Mouse (Mus musculus) limb, embryonic 14.5 days (tissue): ENCODE measurements at regions not wholly inside any gene's neighbourhood (a gene's known extent, or its start where the extent isn't known, plus 50 kb on each side); places are given as distances from the start of the nearest gene placed in this dataset.

Experiments
- ATAC-seq: fragments of 200-750 bp; cut with Nextera tagmentation; 2 replicates; pipeline ENCODE4 v1.8.0; 2017; ENCODE audit warnings: low read depth, moderate number of reproducible peaks, moderate TSS enrichment; ENCODE audit not compliant: low FRiP score
- DNase-seq: peaks from one replicate; pipeline ENCODE4 v3.0.0-alpha.2; 2015; ENCODE audit warnings: low spot score
- H3K27ac ChIP-seq: fragments of 300-500 bp; sonication (generic); replicated peaks from 2 replicates; pipeline ENCODE4 v1.5.1; 2014; ENCODE audit warnings: low read depth, mild to moderate bottlenecking, low read length, moderate library complexity, mixed read lengths
- H3K27me3 ChIP-seq: fragments of 300-500 bp; sonication (generic); 2 replicates; pipeline ENCODE4 v1.6.1; 2014; ENCODE audit warnings: low read length, mixed read lengths; ENCODE audit not compliant: control insufficient read depth, insufficient read depth
- H3K36me3 ChIP-seq: fragments of 300-500 bp; sonication (generic); 2 replicates; pipeline ENCODE4 v1.6.1; 2014; ENCODE audit warnings: mild to moderate bottlenecking, low read length, moderate library complexity, mixed read lengths; ENCODE audit not compliant: control insufficient read depth, insufficient read depth
- H3K4me1 ChIP-seq: fragments of 300-500 bp; sonication (generic); 2 replicates; pipeline ENCODE4 v1.6.1; 2014; ENCODE audit warnings: antibody characterized with exemption, low read length, mixed read lengths; ENCODE audit not compliant: control insufficient read depth, insufficient read depth
- H3K4me2 ChIP-seq: fragments of 300-500 bp; sonication (generic); replicated peaks from 2 replicates; pipeline ENCODE4 v1.6.1; 2014; ENCODE audit warnings: low read depth, mild to moderate bottlenecking, low read length, moderate library complexity; ENCODE audit not compliant: severe bottlenecking
- H3K4me3 ChIP-seq: fragments of 300-500 bp; sonication (generic); replicated peaks from 2 replicates; pipeline ENCODE4 v1.5.1; 2014; ENCODE audit warnings: low read length
- H3K9ac ChIP-seq: fragments of 300-500 bp; sonication (generic); 2 replicates; pipeline ENCODE4 v1.6.1; 2014; ENCODE audit warnings: mild to moderate bottlenecking, low read depth, low read length, moderate library complexity; ENCODE audit not compliant: severe bottlenecking
- H3K9me3 ChIP-seq: fragments of 300-500 bp; sonication (generic); 2 replicates; pipeline ENCODE4 v1.6.1; 2016; ENCODE audit warnings: low read length; ENCODE audit not compliant: control insufficient read depth
- POLR2A ChIP-seq: fragments of 200-500 bp; IDR thresholded peaks from 2 replicates; pipeline ENCODE4 v1.8.0; 2012; ENCODE audit warnings: inconsistent platforms, mild to moderate bottlenecking, moderate library complexity, borderline replicate concordance; ENCODE audit not compliant: insufficient read depth, insufficient read length; ENCODE audit errors: extremely low read depth
- WGBS: fragments of 180-500 bp; shearing (Covaris S2); extraction: QIAGEN DNeasy Blood & Tissue Kit; methylation state at CpG from one replicate; pipeline ENCODE4 v1.1.7; 2014; 5-methylcytosine and 5-hydroxymethylcytosine counted together

- 80% methylated on average over 11 of the region's 11 CpGs for WGBS
- ATAC-seq: no peak
- Histone ChIP-seq H3K4me2 (no peak overlapping the region), H3K4me3 (no peak overlapping the region), H3K36me3 (no peaks in the 10 kb centered on the region), H3K27ac (no peak overlapping the region), H3K4me1 (peaks cover 5% of the 10 kb centered on the region), H3K9me3 (no peaks in the 10 kb centered on the region), H3K9ac (no peak overlapping the region), H3K27me3 (no peaks in the 10 kb centered on the region)
- no peak for DNase-seq
- TF ChIP-seq POLR2A: no peak
Observed at GRCm38 (mm10) chr2:172751364-172751763, 188.8 kb downstream of the Bmp7 start.

GRCm38 (mm10) chr2:172755686-172756471 is 184.2 kb downstream of the Bmp7 start:
- TF ChIP-seq POLR2A: no peak
- 41% methylated on average over 15 of the region's 15 CpGs for WGBS
- Histone ChIP-seq H3K4me3 (no peak overlapping the region), H3K4me1 (peaks cover 6% of the 10 kb centered on the region), H3K9me3 (no peaks in the 10 kb centered on the region), H3K27me3 (no peaks in the 10 kb centered on the region), H3K36me3 (no peaks in the 10 kb centered on the region), H3K27ac (no peak overlapping the region), H3K4me2 (no peak overlapping the region), H3K9ac (no peak overlapping the region)
- no peak for DNase-seq
- no peak for ATAC-seq

GRCm38 (mm10) chr2:172756472-172756860 is 183.7 kb downstream of the Bmp7 start:
- no peaks in the 10 kb centered on the region for H3K36me3 ChIP-seq
- no peak overlapping the region for H3K27ac ChIP-seq
- ATAC-seq (no peak), DNase-seq (no peak)
- H3K9ac ChIP-seq: no peak overlapping the region
- no peaks in the 10 kb centered on the region for H3K27me3 ChIP-seq
- no peaks in the 10 kb centered on the region for H3K9me3 ChIP-seq
- no peak overlapping the region for H3K4me2 ChIP-seq
- TF ChIP-seq POLR2A: no peak
- no peak overlapping the region for H3K4me3 ChIP-seq
- WGBS: 23% methylated on average over 8 of the region's 8 CpGs
- peaks cover 6% of the 10 kb centered on the region for H3K4me1 ChIP-seq

GRCm38 (mm10) chr2:172758497-172758896 is 181.6 kb downstream of the Bmp7 start:
- Histone ChIP-seq H3K27ac (no peak overlapping the region), H3K4me3 (no peak overlapping the region), H3K4me1 (peaks cover 6% of the 10 kb centered on the region), H3K4me2 (no peak overlapping the region), H3K27me3 (no peaks in the 10 kb centered on the region), H3K36me3 (no peaks in the 10 kb centered on the region), H3K9me3 (no peaks in the 10 kb centered on the region), H3K9ac (no peak overlapping the region)
- peak; percentile 62 for DNase-seq
- WGBS: 7% methylated on average over 9 of the region's 9 CpGs
- ATAC-seq: peak; percentile 58; the same call in 1 of the 2 replicates
- no peak for TF ChIP-seq POLR2A

- Histone ChIP-seq H3K27me3 (no peaks in the 10 kb centered on the region), H3K9me3 (no peaks in the 10 kb centered on the region), H3K4me2 (no peak overlapping the region), H3K4me1 (no peaks in the 10 kb centered on the region), H3K36me3 (no peaks in the 10 kb centered on the region), H3K4me3 (no peak overlapping the region), H3K9ac (no peak overlapping the region), H3K27ac (no peak overlapping the region)
- no peak for TF ChIP-seq POLR2A
- WGBS: 85% methylated on average over 2 of the region's 2 CpGs
- no peak for DNase-seq
- ATAC-seq: no peak
Observed at GRCm38 (mm10) chr2:172765260-172765659, 174.9 kb downstream of the Bmp7 start.
